Comparison of ENCODE assay signal across 8 mouse cellular contexts in the genomic region with DNA sequence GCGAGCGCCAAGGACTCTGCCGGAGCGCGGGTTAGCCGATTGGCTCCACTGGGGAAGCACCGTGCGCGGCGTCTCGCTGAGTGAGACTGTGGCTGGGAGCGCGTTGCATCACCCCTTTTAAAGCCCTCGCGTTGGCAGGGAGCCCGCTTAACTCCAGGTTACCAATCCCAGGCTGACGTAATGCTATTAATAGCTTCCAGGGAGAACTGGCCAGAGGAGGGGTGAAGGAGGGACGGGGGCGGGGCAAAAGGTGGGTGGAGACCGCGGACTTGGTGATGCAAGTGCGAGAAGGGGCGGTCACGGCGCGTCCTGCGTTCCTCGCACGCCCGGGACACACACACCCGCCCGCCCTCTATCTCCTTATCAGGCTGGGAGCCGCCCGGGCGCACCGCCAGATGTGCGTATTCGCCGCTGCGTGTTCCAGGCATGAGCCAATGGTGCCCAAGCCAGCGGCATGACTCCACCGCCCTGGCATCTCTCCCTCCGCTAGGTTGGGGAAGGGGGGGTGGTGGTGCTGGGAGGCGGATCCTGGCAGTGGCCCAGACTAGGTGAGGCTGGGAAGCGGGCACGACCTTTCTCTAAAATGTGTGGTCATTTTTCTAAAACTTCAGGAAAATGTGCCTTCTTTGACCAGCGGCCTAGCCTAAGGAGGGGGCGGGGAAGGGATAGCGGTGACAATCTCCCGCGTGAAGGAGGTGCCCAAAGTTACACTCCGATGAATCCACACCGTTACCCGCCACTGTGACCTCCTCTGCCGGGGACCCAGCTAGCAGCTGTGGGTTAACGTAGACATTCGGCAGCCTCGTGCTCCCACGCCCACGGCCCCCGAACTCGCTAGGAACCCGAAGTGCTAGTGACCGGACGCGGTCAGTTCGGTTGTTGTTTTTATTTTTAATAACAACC. TPM values are rescaled to one million over a fixed set of nuclear protein-coding genes. Genes with fewer than 3 reads are reported as not detected.
DNase-seq lines count a peak whose midpoint lies in the region; ATAC-seq and TF ChIP-seq lines count a peak whose summit lies in the region.

No protein-coding gene starts in this region.

- peak; percentile 89 for ATAC-seq in embryonic facial prominence, embryonic 14.5 days (ENCODE audit: low read depth)
- ATAC-seq in limb, embryonic 11.5 days (ENCODE audit: insufficient number of reproducible peaks, low FRiP score, low TSS enrichment, low read depth), result peak; percentile 82
- peak; percentile 83 for ATAC-seq in midbrain, embryonic 13.5 days

- no peaks in the 10 kb centered on the region for H3K9me3 ChIP-seq in embryonic facial prominence, embryonic 14.5 days (ENCODE audit: control insufficient read depth, low read length)
- no peaks in the 10 kb centered on the region for H3K9me3 ChIP-seq in limb, embryonic 11.5 days (ENCODE audit: control insufficient read depth, low read length)
- H3K9me3 ChIP-seq in midbrain, embryonic 13.5 days, result no peaks in the 10 kb centered on the region

- peak overlapping the region; percentile 62 for H3K4me3 ChIP-seq in bone marrow, adult 2 months (replicated peaks; ENCODE audit: control insufficient read depth, low read depth, low read length)
- peak overlapping the region; percentile 63 for H3K4me3 ChIP-seq in embryonic facial prominence, embryonic 14.5 days (ENCODE audit: low read depth, low read length)
- H3K4me3 ChIP-seq in kidney, adult 2 months (ENCODE audit: insufficient read depth, low read depth, low read length), result peak overlapping the region; percentile 56
- peak overlapping the region; percentile 50 for H3K4me3 ChIP-seq in limb, embryonic 11.5 days (ENCODE audit: low read depth, low read length)
- peak overlapping the region; percentile 51 for H3K4me3 ChIP-seq in midbrain, embryonic 13.5 days (replicated peaks)
- peak overlapping the region; percentile 81 for H3K4me3 ChIP-seq in small intestine, adult 2 months (ENCODE audit: low read depth, low read length)

- peak; percentile 78 for DNase-seq in A20 (ENCODE audit: low read depth, low spot score)
- peak; percentile 97 for DNase-seq in embryonic facial prominence, embryonic 14.5 days (ENCODE audit: low spot score)
- peak; percentile 99 to 100 for DNase-seq in heart, adult 18-20 months
- peak; percentile 99 for DNase-seq in kidney, adult 2 months
- DNase-seq in limb, embryonic 11.5 days (ENCODE audit: low spot score), result peak; percentile 86

- WGBS in bone marrow, adult 2 months, result under 1% methylated on average over 67 of the region's 67 CpGs
- under 1% methylated on average over 52 of the region's 67 CpGs for WGBS in embryonic facial prominence, embryonic 14.5 days
- WGBS in kidney, adult 2 months, result under 1% methylated on average over 67 of the region's 67 CpGs
- under 1% methylated on average over 61 of the region's 67 CpGs for WGBS in limb, embryonic 11.5 days
- under 1% methylated on average over 65 of the region's 67 CpGs for WGBS in midbrain, embryonic 13.5 days
- WGBS in small intestine, adult 2 months, result under 1% methylated on average over 67 of the region's 67 CpGs

- peaks cover 1% of the 10 kb centered on the region; the same call in 1 of the 2 replicates for H3K4me1 ChIP-seq in bone marrow, adult 2 months (ENCODE audit: control insufficient read depth, insufficient read depth, low read length)
- H3K4me1 ChIP-seq in embryonic facial prominence, embryonic 14.5 days (ENCODE audit: control insufficient read depth, insufficient read depth, low read length), result peaks cover 31% of the 10 kb centered on the region
- 0 out of 2 replicates have a peak, but pooled peaks cover 8% of the 10 kb centered on the region for H3K4me1 ChIP-seq in kidney, adult 2 months (ENCODE audit: control insufficient read depth, insufficient read depth, low read length)
- H3K4me1 ChIP-seq in limb, embryonic 11.5 days (ENCODE audit: control insufficient read depth, insufficient read depth, low read length), result peaks cover 30% of the 10 kb centered on the region
- peaks cover 53% of the 10 kb centered on the region for H3K4me1 ChIP-seq in midbrain, embryonic 13.5 days (replicated peaks)
- H3K4me1 ChIP-seq in small intestine, adult 2 months (ENCODE audit: control insufficient read depth, insufficient read depth, insufficient read length, low read length), result peaks cover 30% of the 10 kb centered on the region

- H3K4me2 ChIP-seq in embryonic facial prominence, embryonic 14.5 days (ENCODE audit: low read depth, low read length), result peak overlapping the region; percentile 100
- peak overlapping the region; percentile 97 for H3K4me2 ChIP-seq in limb, embryonic 11.5 days (ENCODE audit: low read depth, severe bottlenecking)
- peak overlapping the region; percentile 92 for H3K4me2 ChIP-seq in midbrain, embryonic 13.5 days (replicated peaks)

- TF ChIP-seq POLR2A in bone marrow, adult 2 months (IDR thresholded peaks at IDR 0.05; ENCODE audit: borderline replicate concordance, control insufficient read depth, low read depth, low read length), result peak; percentile 31; the same call in 1 of the 2 replicates
- peak; percentile 97 for TF ChIP-seq POLR2A in kidney, adult 2 months (IDR thresholded peaks at IDR 0.05; ENCODE audit: low read depth, low read length)
- peak; percentile 98 for TF ChIP-seq POLR2A in small intestine, adult 2 months (IDR thresholded peaks at IDR 0.05; ENCODE audit: low read depth, low read length)

- H3K9ac ChIP-seq in embryonic facial prominence, embryonic 14.5 days (ENCODE audit: low read depth, low read length), result peak overlapping the region; percentile 67
- peak overlapping the region; percentile 41 for H3K9ac ChIP-seq in limb, embryonic 11.5 days (ENCODE audit: low read length)
- H3K9ac ChIP-seq in midbrain, embryonic 13.5 days (replicated peaks), result peak overlapping the region; percentile 62

- no peak for TF ChIP-seq CTCF in bone marrow, adult 2 months (IDR thresholded peaks at IDR 0.05; ENCODE audit: control insufficient read depth, insufficient read depth, low read length)
- no peak for TF ChIP-seq CTCF in kidney, adult 2 months (conservative IDR thresholded peaks at IDR 0.05; ENCODE audit: insufficient read depth, insufficient read length, low read depth, low read length)
- TF ChIP-seq CTCF in small intestine, adult 2 months (IDR thresholded peaks at IDR 0.05; ENCODE audit: extremely low read depth, insufficient read length, insufficient replicate concordance, low read depth, low read length), result no peak

- no peaks in the 10 kb centered on the region for H3K36me3 ChIP-seq in embryonic facial prominence, embryonic 14.5 days (ENCODE audit: control insufficient read depth, insufficient read depth, low read length)
- H3K36me3 ChIP-seq in kidney, adult 2 months (ENCODE audit: control insufficient read depth, insufficient read depth, low read length), result no peaks in the 10 kb centered on the region
- no peaks in the 10 kb centered on the region for H3K36me3 ChIP-seq in limb, embryonic 11.5 days (ENCODE audit: control insufficient read depth, insufficient read depth, low read length)
- H3K36me3 ChIP-seq in midbrain, embryonic 13.5 days, result no peaks in the 10 kb centered on the region
- H3K36me3 ChIP-seq in small intestine, adult 2 months (ENCODE audit: control insufficient read depth, insufficient read depth, low read length), result no peaks in the 10 kb centered on the region

- H3K27me3 ChIP-seq in embryonic facial prominence, embryonic 14.5 days (replicated peaks; ENCODE audit: control insufficient read depth, insufficient read depth, low read length), result peaks cover 60% of the 10 kb centered on the region
- 0 out of 2 replicates have a peak, but pooled peaks cover 1% of the 10 kb centered on the region for H3K27me3 ChIP-seq in kidney, adult 2 months (replicated peaks; ENCODE audit: control insufficient read depth, insufficient read depth, low read length)
- peaks cover 34% of the 10 kb centered on the region for H3K27me3 ChIP-seq in limb, embryonic 11.5 days (ENCODE audit: control insufficient read depth, insufficient read depth, low read length)
- H3K27me3 ChIP-seq in midbrain, embryonic 13.5 days, result peaks cover 90% of the 10 kb centered on the region
- H3K27me3 ChIP-seq in small intestine, adult 2 months (ENCODE audit: control insufficient read depth, insufficient read depth, low read length), result peaks cover 3% of the 10 kb centered on the region; the same call in 1 of the 2 replicates

- H3K27ac ChIP-seq in bone marrow, adult 2 months (ENCODE audit: control insufficient read depth, insufficient read depth, low read depth, low read length, poor library complexity), result peak overlapping the region; percentile 28; the same call in 1 of the 2 replicates
- no peak overlapping the region; the same call in 1 of the 2 replicates for H3K27ac ChIP-seq in embryonic facial prominence, embryonic 14.5 days (replicated peaks; ENCODE audit: low read depth, low read length)
- H3K27ac ChIP-seq in kidney, adult 2 months (ENCODE audit: insufficient read depth, low read depth, low read length), result peak overlapping the region; percentile 20; the same call in 1 of the 2 replicates
- no peak overlapping the region for H3K27ac ChIP-seq in limb, embryonic 11.5 days (replicated peaks; ENCODE audit: low read depth, low read length)
- no peak overlapping the region for H3K27ac ChIP-seq in midbrain, embryonic 13.5 days
- H3K27ac ChIP-seq in small intestine, adult 2 months (ENCODE audit: insufficient read depth, low read depth, low read length), result peak overlapping the region; percentile 84

RNA-seq across cellular contexts. Expression of gene Fam71a, which starts 18.8 kb away (rescaled TPM):
- polyA plus RNA-seq in bone marrow, adult 2 months (2011; ENCODE audit: insufficient read depth, insufficient read length, low replicate concordance, missing spikeins), result not detected in 2 replicates
- not detected in 2 replicates for polyA plus RNA-seq in embryonic facial prominence, embryonic 14.5 days (2014; fragmentation: Nextera tagmentation; extraction: Ambion mirVana)
- total RNA-seq in heart, adult 18-20 months (2021), result not detected
- not detected in 2 replicates for polyA plus RNA-seq in kidney, adult 2 months (2012; rRNA removed)
- not detected in 2 replicates for polyA plus RNA-seq in limb, embryonic 11.5 days (2014; fragmentation: Nextera tagmentation; extraction: Ambion mirVana)
- not detected in 2 replicates for polyA plus RNA-seq in midbrain, embryonic 13.5 days (2015; fragmentation: Nextera tagmentation; extraction: Ambion mirVana)
- polyA plus RNA-seq in small intestine, adult 2 months (2012; rRNA removed), result not detected in 2 replicates

RNA-seq across cellular contexts. Expression of gene Atf3, which starts 34.4 kb away (rescaled TPM):
- polyA plus RNA-seq in bone marrow, adult 2 months (2011; ENCODE audit: insufficient read depth, insufficient read length, low replicate concordance, missing spikeins), result 8.4 TPM in 1 of 2 replicates, not detected in the other
- 4.3 and 4.9 TPM in 2 replicates for polyA plus RNA-seq in embryonic facial prominence, embryonic 14.5 days (2014; fragmentation: Nextera tagmentation; extraction: Ambion mirVana)
- 10 to 100 TPM; 11.7 to 19.1 TPM for total RNA-seq in heart, adult 18-20 months (2021)
- 1.2 and 1.5 TPM in 2 replicates for polyA plus RNA-seq in kidney, adult 2 months (2012; rRNA removed)
- 2.2 and 2.3 TPM in 2 replicates for polyA plus RNA-seq in limb, embryonic 11.5 days (2014; fragmentation: Nextera tagmentation; extraction: Ambion mirVana)
- polyA plus RNA-seq in midbrain, embryonic 13.5 days (2015; fragmentation: Nextera tagmentation; extraction: Ambion mirVana), result 0.83 and 1.2 TPM in 2 replicates
- 7.8 and 41.0 TPM in 2 replicates for polyA plus RNA-seq in small intestine, adult 2 months (2012; rRNA removed)

Comparison
In these comparisons a context has a peak if more than half of its experiments do, and no peak if none do; other contexts are left out.
1. H3K27ac ChIP-seq: peak in bone marrow, adult 2 months (single experiment), kidney, adult 2 months (single experiment) and small intestine, adult 2 months (single experiment); none in embryonic facial prominence, embryonic 14.5 days (single experiment), limb, embryonic 11.5 days (single experiment) and midbrain, embryonic 13.5 days (single experiment).
2. POLR2A ChIP-seq: peak in every context shown above with its lines; median percentile 98 in small intestine, adult 2 months; 97 in kidney, adult 2 months; 31 in bone marrow, adult 2 months.
3. Peak in every context shown above with its lines, with median percentiles within 50 percentile points of each other: DNase-seq, H3K4me3 ChIP-seq, ATAC-seq, H3K4me2 ChIP-seq and H3K9ac ChIP-seq.